ENCODE assay signal across 16 mouse cellular contexts in genomic region chr13:32806820-32807219, GRCm38 (mm10). TPM values are rescaled to one million over a fixed set of nuclear protein-coding genes. Genes with fewer than 3 reads are reported as not detected.
DNase-seq lines count a peak whose midpoint lies in the region; ATAC-seq and TF ChIP-seq lines count a peak whose summit lies in the region.
"Had no signal": no experiment of that assay in that cellular context is flagged by ENCODE, and none has a peak within 500 bp of the region (broad histone marks: within the 10 kb centered on the region; RNA-seq: fewer than 3 reads in every experiment).

No protein-coding gene starts in this region.

- no peak overlapping the region for H3K4me3 ChIP-seq in kidney, adult 2 months (ENCODE audit: insufficient read depth, low read depth, low read length)
- H3K4me3 ChIP-seq: kidney, embryonic 15.5 days; limb, embryonic 10.5 days had no signal

- H3K4me1 ChIP-seq in kidney, adult 2 months (ENCODE audit: control insufficient read depth, insufficient read depth, low read length), result no peaks in the 10 kb centered on the region

- peak; percentile 49 for DNase-seq in gastrocnemius, postnatal 14 days
- no peak for DNase-seq in gastrocnemius, adult 8-10 months (ENCODE audit: low spot score in 2 of 2)
- peak; percentile 23 to 27 for DNase-seq in kidney, postnatal 4 days
- DNase-seq in kidney, adult 2 months, result no peak
- DNase-seq in 3134 (ENCODE audit: extremely low read depth, insufficient read length, low spot score) (peak; percentile 9), ES-CJ7 (ENCODE audit: low read depth, low spot score) (peak; percentile 61)
- DNase-seq in embryo, embryonic 9.5 days (ENCODE audit: extremely low spot score), result no peak
- DNase-seq: forebrain, postnatal 0 days; lung, adult 2 months; thymus, adult 2 months had no signal

- no peak overlapping the region for H3K27ac ChIP-seq in kidney, adult 2 months (ENCODE audit: insufficient read depth, low read depth, low read length)
- H3K27ac ChIP-seq: kidney, embryonic 15.5 days; limb, embryonic 10.5 days had no signal

- 84% methylated on average over 7 of the region's 7 CpGs for WGBS in kidney, adult 2 months

- TF ChIP-seq POLR2A in kidney, adult 2 months (IDR thresholded peaks at IDR 0.05; ENCODE audit: low read depth, low read length), result no peak

- H3K27me3 ChIP-seq in kidney, adult 2 months (replicated peaks; ENCODE audit: control insufficient read depth, insufficient read depth, low read length), result no peaks in the 10 kb centered on the region
- H3K27me3 ChIP-seq: kidney, embryonic 15.5 days had no signal

- no peak for ATAC-seq in megakaryocyte-erythroid progenitor cell, adult 5-6 weeks (replicated peaks; ENCODE audit: low FRiP score, low TSS enrichment, poor library complexity, severe bottlenecking)
- ATAC-seq: forebrain, postnatal 0 days; hindbrain, embryonic 16.5 days had no signal

- peaks cover 1% of the 10 kb centered on the region; the same call in 1 of the 2 replicates for H3K36me3 ChIP-seq in kidney, adult 2 months (ENCODE audit: control insufficient read depth, insufficient read depth, low read length)

- intact Hi-C loops in gastrocnemius, postnatal 14 days (cut with DNase I; ENCODE audit: low total_unique reads), result no loop called here

- TF ChIP-seq CTCF in kidney, adult 2 months (conservative IDR thresholded peaks at IDR 0.05; ENCODE audit: insufficient read depth, insufficient read length, low read depth, low read length), result no peak

RNA-seq across cellular contexts. Expression of gene D930007J09Rik, which starts 4.2 kb away (rescaled TPM):
- not detected for total RNA-seq in gastrocnemius, postnatal 14 days (2021)
- not detected for total RNA-seq in gastrocnemius, adult 8-10 months (2022)
- polyA plus RNA-seq in kidney, adult 2 months (2012; rRNA removed), result not detected in 2 replicates
- not detected in 2 replicates for total RNA-seq in megakaryocyte-erythroid progenitor cell, adult 5-6 weeks (2014; fragmentation: Nextera tagmentation)
- total RNA-seq in megakaryocyte-erythroid progenitor cell, adult 5-6 weeks (2017), result not detected in 2 replicates
- total RNA-seq: forebrain, postnatal 0 days had no signal
- polyA plus RNA-seq: forebrain, postnatal 0 days; hindbrain, embryonic 16.5 days; kidney, embryonic 15.5 days; limb, embryonic 10.5 days; lung, adult 2 months; midbrain, embryonic 11.5 days; spleen, adult 2 months; thymus, adult 2 months had no signal

RNA-seq across cellular contexts. Expression of gene Wrnip1, which starts 5.0 kb away (rescaled TPM):
- total RNA-seq in gastrocnemius, postnatal 14 days (2021), result 10 to 100 TPM in 1 of 2 experiments, 1 to 10 TPM in 1; 9.5 to 11.1 TPM
- total RNA-seq in gastrocnemius, adult 8-10 months (2022), result 1 to 10 TPM; 4.2 to 7.9 (median 6.0) TPM
- polyA plus RNA-seq in kidney, adult 2 months (2012; rRNA removed), result 25.5 and 27.6 TPM in 2 replicates
- total RNA-seq in megakaryocyte-erythroid progenitor cell, adult 5-6 weeks (2014; fragmentation: Nextera tagmentation), result 22.3 and 38.7 TPM in 2 replicates
- 37.6 and 45.8 TPM in 2 replicates for total RNA-seq in megakaryocyte-erythroid progenitor cell, adult 5-6 weeks (2017)

RNA-seq across cellular contexts. Expression of gene Mylk4, which starts 23.1 kb away (rescaled TPM):
- total RNA-seq in gastrocnemius, postnatal 14 days (2021), result 100 to 1,000 TPM; 102 to 239 TPM
- total RNA-seq in gastrocnemius, adult 8-10 months (2022), result 1,000 to 10,000 TPM; 1,586 to 2,341 (median 2,026) TPM
- polyA plus RNA-seq in kidney, adult 2 months (2012; rRNA removed), result 0.12 and 0.66 TPM in 2 replicates
- 0.11 TPM in 1 of 2 replicates, not detected in the other for total RNA-seq in megakaryocyte-erythroid progenitor cell, adult 5-6 weeks (2014; fragmentation: Nextera tagmentation)
- not detected in 2 replicates for total RNA-seq in megakaryocyte-erythroid progenitor cell, adult 5-6 weeks (2017)
- polyA plus RNA-seq: midbrain, embryonic 11.5 days; spleen, adult 2 months had no signal

RNA-seq across cellular contexts. Expression of gene Serpinb1a, which starts 44.2 kb away (rescaled TPM):
- total RNA-seq in gastrocnemius, postnatal 14 days (2021), result 1 to 10 TPM; 6.9 to 7.4 TPM
- 1 to 10 TPM; 1.7 to 3.9 (median 3.1) TPM for total RNA-seq in gastrocnemius, adult 8-10 months (2022)
- 6.9 and 7.7 TPM in 2 replicates for polyA plus RNA-seq in kidney, adult 2 months (2012; rRNA removed)
- 2.4 and 16.7 TPM in 2 replicates for total RNA-seq in megakaryocyte-erythroid progenitor cell, adult 5-6 weeks (2014; fragmentation: Nextera tagmentation)
- 10.1 and 35.8 TPM in 2 replicates for total RNA-seq in megakaryocyte-erythroid progenitor cell, adult 5-6 weeks (2017)

Comparison
In these comparisons a context has a peak if more than half of its experiments do, and no peak if none do; other contexts are left out.
1. DNase-seq: peak in gastrocnemius, postnatal 14 days (single experiment), kidney, postnatal 4 days (2 of 2), 3134 (single experiment) and ES-CJ7 (single experiment); none in gastrocnemius, adult 8-10 months (0 of 2), kidney, adult 2 months (single experiment) and embryo, embryonic 9.5 days (single experiment).
2. RNA of gene Mylk4, which starts 23.1 kb away (total RNA-seq): 1,586 to 2,341 TPM in gastrocnemius, adult 8-10 months and 102 to 239 TPM in gastrocnemius, postnatal 14 days; 0.11 TPM in megakaryocyte-erythroid progenitor cell, adult 5-6 weeks; every median in the first group is over 10 times any median in the second.